Mouse (Mus musculus): Measurements from ENCODE around the gene Olfr954.

Olfr954 gene

GRCm38 (mm10) chr9:39456401-39456800, at the start of gene Olfr954:
Gene Olfr954, plus strand, starts transcription at chr9:39456701.
- no peak for DNase-seq

- no peak for DNase-seq
These were observed 29.5 kb upstream of the Olfr954 start, which contains the start of gene Olfr952 for GRCm38 (mm10) chr9:39427048-39427447. Gene Olfr952, minus strand, starts transcription at chr9:39427148.

- no peak for DNase-seq
These were observed 15.3 kb downstream of the Olfr954 start, which contains the start of gene Olfr955 for GRCm38 (mm10) chr9:39471844-39472243. Gene Olfr955, minus strand, starts transcription at chr9:39471944.

- no peak for DNase-seq
These were observed 37.4 kb downstream of the Olfr954 start, which contains the start of gene Olfr44 for GRCm38 (mm10) chr9:39493895-39494294. Gene Olfr44, minus strand, starts transcription at chr9:39493995.

- DNase-seq, result peak; percentile 12
These were observed 52.5 kb downstream of the Olfr954 start for GRCm38 (mm10) chr9:39508998-39509397.

GRCm38 (mm10) chr9:39509412-39509811, 52.9 kb downstream of the Olfr954 start:
- DNase-seq, result no peak
